Mouse (Mus musculus) MEL (cell line): Measurements from ENCODE around the gene Iqca.

Experiments used
- CTCF ChIP-seq, 3 experiments: IDR thresholded peaks in 2 of 3; conservative IDR thresholded peaks in 1 of 3; 2 replicates each; pipeline ENCODE4 v1.5.1; 2011 to 2012; ENCODE audit warnings: low read length in 3 of 3, low read depth in 2 of 3, mild to moderate bottlenecking in 2 of 3, improper control_type of control experiment in 1 of 3, inconsistent platforms in 1 of 3, mixed read lengths in 1 of 3, moderate library complexity in 1 of 3; ENCODE audit not compliant: control insufficient read depth in 1 of 3, insufficient read depth in 1 of 3, poor library complexity in 1 of 3, severe bottlenecking in 1 of 3
- EP300 ChIP-seq, 2 experiments: IDR thresholded peaks; 2 replicates each; pipeline ENCODE4 v1.6.1; 2011; ENCODE audit warnings: improper control_type of control experiment in 2 of 2, low read length in 2 of 2, low read depth in 1 of 2, mild to moderate bottlenecking in 1 of 2
- ETS1 ChIP-seq: IDR thresholded peaks from 2 replicates; pipeline ENCODE4 v1.6.1; 2012; ENCODE audit warnings: low read depth, mild to moderate bottlenecking, inconsistent platforms, low read length, improper control_type of control experiment, moderate library complexity
- JUND ChIP-seq: IDR thresholded peaks from 2 replicates; pipeline ENCODE4 v1.6.1; 2011; ENCODE audit warnings: low read depth, mild to moderate bottlenecking, improper control_type of control experiment, low read length
- POLR2A ChIP-seq, 2 experiments: IDR thresholded peaks; 2 replicates each; pipeline ENCODE4 v1.6.1; 2011 to 2012; ENCODE audit warnings: low read length in 2 of 2, mild to moderate bottlenecking in 2 of 2, control low read depth in 1 of 2, improper control_type of control experiment in 1 of 2, low read depth in 1 of 2, moderate library complexity in 1 of 2; ENCODE audit not compliant: control insufficient read depth in 1 of 2, insufficient read depth in 1 of 2, poor library complexity in 1 of 2
- POLR2AphosphoS2 ChIP-seq: IDR thresholded peaks from 2 replicates; pipeline ENCODE4 v1.6.1; 2011; ENCODE audit warnings: low read length, improper control_type of control experiment

- TF ChIP-seq ETS1 (no peak), CTCF (IDR thresholded peaks at IDR 0.05 in 2 of 3, conservative IDR thresholded peaks at IDR 0.05 in 1 of 3; ENCODE audit: control insufficient read depth in 1 of 3, insufficient read depth in 1 of 3, low read depth in 2 of 3, low read length in 3 of 3, poor library complexity in 1 of 3, severe bottlenecking in 1 of 3) (no peak), POLR2A (IDR thresholded peaks at IDR 0.05; ENCODE audit: control insufficient read depth in 1 of 2, insufficient read depth in 1 of 2, low read depth in 1 of 2, low read length in 2 of 2, poor library complexity in 1 of 2) (no peak), JUND (no peak), POLR2AphosphoS2 (no peak), EP300 (IDR thresholded peaks at IDR 0.05; ENCODE audit: low read depth in 1 of 2, low read length in 2 of 2) (no peak)
Measured at GRCm38 (mm10) chr1:90014446-90014845, 138.8 kb downstream of the Iqca start, which contains the start of gene Asb18.
